Mouse (Mus musculus) Patski (cell line): ENCODE measurements around the gene Armh3. TPM values are rescaled to one million over a fixed set of nuclear protein-coding genes. Genes with fewer than 3 reads are reported as not detected.

Source experiments
- ATAC-seq: fragments of 100-300 bp; one replicate; pipeline ENCODE4 v1.8.0; 2021
- CTCF ChIA-PET: fragments of 350-600 bp; sonication (Branson Sonifier 250); formaldehyde crosslinking; loops from one replicate; lab custom pipeline; 2022; ENCODE audit warnings: inconsistent platforms; lab: Charles Lee
- POLR2A ChIA-PET: fragments of 350-600 bp; sonication (Branson Sonifier 250); formaldehyde crosslinking; loops from one replicate; lab custom pipeline; 2022; ENCODE audit warnings: antibody characterized with exemption, inconsistent platforms; lab: Charles Lee
- DNase-seq: peaks from one replicate; pipeline ENCODE4 v3.0.0-alpha.2; 2011; ENCODE audit warnings: low read depth, low spot score
- H3K27me3 ChIP-seq: fragments of 371-371 bp; one replicate; pipeline ENCODE4 v1.5.1; 2021
- CTCF ChIP-seq: fragments of 100-300 bp; IDR thresholded peaks from one replicate; pipeline ENCODE4 v1.5.1; 2021
- in situ Hi-C: fragments of 300-500 bp; cut with MboI; formaldehyde crosslinking; loops from 3 replicates; pipeline ENCODE4 v1.11.1; 2018; ENCODE audit warnings: low pct_unique_long_range_greater_than_20kb, mixed read lengths
- polyA plus RNA-seq: library from polyadenylated mRNA; unstranded; gene quantifications from one replicate; pipeline ENCODE4 v1.2.3, GENCODE M21; 2021

Armh3 gene
- polyA plus RNA-seq, 1 experiment from 2014 or later = 18.4 TPM

GRCm38 (mm10) chr19:45830679-45831078, 167.6 kb downstream of the Armh3 start:
- ChIA-PET POLR2A (no interaction called here), CTCF (no interaction called here)
- DNase-seq (no peak), ATAC-seq (no peak)
- in situ Hi-C loops = no loop called here
- H3K27me3 ChIP-seq = no peaks in the 10 kb centered on the region
- TF ChIP-seq CTCF = no peak

- TF ChIP-seq CTCF = no peak
- in situ Hi-C loops = no loop called here
- DNase-seq = no peak
- no peaks in the 10 kb centered on the region for H3K27me3 ChIP-seq
- ATAC-seq = no peak
- CTCF ChIA-PET = interaction anchor here (1.3 kb wide), 2 partner anchors 33 to 119 kb away, joined by 3 read pairs; no protein-coding TSS in a partner anchor
- POLR2A ChIA-PET = interaction anchor here (1.0 kb wide), 1 partner anchor 10 kb away, joined by 3 read pairs; no protein-coding TSS in a partner anchor
Measured at GRCm38 (mm10) chr19:45827736-45828135, 170.6 kb downstream of the Armh3 start.

DNA sequence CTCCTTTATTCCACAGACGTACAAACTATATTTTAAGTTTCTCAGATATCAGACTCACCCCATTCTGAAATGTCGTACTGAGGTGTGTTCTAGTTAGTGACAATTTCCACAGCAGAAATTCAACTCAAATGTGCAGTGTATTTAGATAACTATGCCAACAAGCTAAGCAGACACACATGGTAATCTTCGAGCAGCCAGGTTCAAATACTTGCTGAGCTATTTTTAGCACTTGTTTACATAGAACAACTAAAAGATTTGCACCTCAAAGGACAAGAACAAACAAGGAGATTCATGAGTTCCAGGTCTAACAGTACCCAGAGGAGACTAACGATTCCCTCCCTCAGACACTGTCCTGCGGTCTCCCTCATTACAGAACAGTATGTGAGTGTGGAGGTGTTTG, 171.2 kb downstream of the Armh3 start:
- no peak for DNase-seq
- ChIA-PET CTCF (interaction anchor here (1.3 kb wide), 2 partner anchors 32 to 119 kb away, joined by 3 read pairs; no protein-coding TSS in a partner anchor), POLR2A (interaction anchor here (1.0 kb wide), 1 partner anchor 10 kb away, joined by 3 read pairs; no protein-coding TSS in a partner anchor)
- no peak for ATAC-seq
- in situ Hi-C loops = no loop called here
- no peaks in the 10 kb centered on the region for H3K27me3 ChIP-seq
- TF ChIP-seq CTCF = no peak

DNA sequence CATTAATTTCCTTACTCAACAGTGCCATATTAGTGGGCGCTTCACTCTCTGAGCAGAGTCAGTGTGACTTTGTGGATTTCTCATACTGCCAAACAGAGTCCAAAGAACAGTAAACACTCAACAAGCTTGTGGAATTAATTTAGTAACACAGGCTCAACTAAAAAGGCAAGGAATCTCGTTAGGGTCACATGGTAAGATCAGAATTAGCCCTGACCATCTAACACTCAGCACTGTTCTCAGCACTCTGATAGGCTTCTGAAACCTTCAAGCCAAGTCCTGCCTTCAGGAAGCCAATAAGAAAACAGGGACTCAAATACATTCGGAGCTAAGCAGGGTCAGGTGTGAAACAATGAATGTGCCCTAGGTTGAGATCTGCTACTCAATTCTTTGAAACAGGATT, 172.1 kb downstream of the Armh3 start:
- ChIA-PET POLR2A (no interaction called here), CTCF (interaction anchor here (1.3 kb wide), 1 partner anchor 31 kb away, joined by 3 read pairs; no protein-coding TSS in a partner anchor)
- H3K27me3 ChIP-seq = no peaks in the 10 kb centered on the region
- no peak for DNase-seq
- in situ Hi-C loops = no loop called here
- ATAC-seq = no peak
- no peak for TF ChIP-seq CTCF

DNA sequence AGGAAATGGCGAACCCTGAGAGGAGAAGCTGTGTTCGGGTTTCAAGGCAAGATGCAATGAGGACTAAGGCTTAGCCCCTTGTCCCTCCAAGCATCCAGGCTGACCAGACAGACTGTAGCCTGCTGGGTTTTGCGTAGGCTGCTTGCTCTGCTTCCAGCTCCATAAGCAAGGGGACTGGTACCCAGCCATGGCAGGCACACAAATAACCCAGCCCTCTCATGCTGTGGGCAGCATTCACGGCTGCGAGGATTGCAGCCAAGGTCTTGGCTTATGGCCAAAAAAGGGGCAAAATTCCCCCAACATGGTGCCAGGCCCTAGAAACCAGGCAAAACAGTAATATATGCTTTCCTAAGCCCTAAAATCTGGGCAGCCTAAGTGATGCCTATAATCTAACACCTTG, 176.5 kb downstream of the Armh3 start:
- CTCF ChIA-PET = interaction anchor here (1.1 kb wide), 1 partner anchor 9 kb away, joined by 3 read pairs; no protein-coding TSS in a partner anchor
- no peak for DNase-seq
- TF ChIP-seq CTCF = no peak
- ATAC-seq = no peak
- H3K27me3 ChIP-seq = no peaks in the 10 kb centered on the region
- POLR2A ChIA-PET = no interaction called here
- in situ Hi-C loops = no loop called here

DNA sequence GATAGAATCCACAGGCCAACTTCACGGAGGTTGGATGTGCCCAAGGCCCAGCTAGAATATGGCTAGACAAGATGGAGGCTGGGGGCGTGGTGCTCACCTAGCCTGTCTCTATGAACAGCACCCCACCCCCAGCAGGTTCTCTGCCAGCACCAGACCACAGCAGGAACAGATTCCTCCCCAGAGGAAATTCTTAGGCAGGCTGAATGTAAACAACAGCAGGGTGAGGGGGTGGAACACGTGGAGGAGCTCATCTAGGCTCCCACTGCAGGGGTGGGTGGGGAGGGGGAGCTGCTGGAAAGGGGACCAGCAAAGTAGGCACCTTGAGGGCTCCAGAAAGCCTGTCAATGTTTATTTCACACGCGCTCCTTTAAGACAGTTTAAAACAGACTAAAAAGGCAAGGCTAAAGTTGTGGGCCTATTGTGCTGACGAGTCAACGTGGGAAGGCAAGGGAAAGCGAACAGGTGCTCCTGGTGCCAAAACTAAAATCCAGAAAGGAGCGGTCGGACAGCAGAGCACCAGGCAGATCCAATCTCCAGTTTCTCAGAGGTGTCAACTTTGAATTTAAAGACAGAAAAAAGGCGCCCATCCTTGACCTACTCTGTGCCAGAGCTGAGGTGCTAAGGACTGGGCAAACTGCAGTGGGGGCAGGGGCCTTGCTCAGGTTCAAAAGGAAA, 180.3 kb downstream of the Armh3 start:
- POLR2A ChIA-PET = interaction anchor here (1.5 kb wide), 1 partner anchor 9 kb away, joined by 3 read pairs; no protein-coding TSS in a partner anchor
- H3K27me3 ChIP-seq = no peaks in the 10 kb centered on the region
- in situ Hi-C loops = no loop called here
- CTCF ChIA-PET = interaction anchor here (1.5 to 2.4 kb wide), 3 partner anchors 131 to 197 kb away, joined by 5 read pairs; no protein-coding TSS in a partner anchor
- TF ChIP-seq CTCF = no peak
- no peak for DNase-seq
- ATAC-seq = no peak

- ChIA-PET POLR2A (interaction anchor here (0.6 to 1.5 kb wide), 3 partner anchors 10 to 123 kb away, joined by 3 to 4 read pairs (median 3); no protein-coding TSS in a partner anchor), CTCF (interaction anchor here (1.5 to 2.4 kb wide), 4 partner anchors 9 to 198 kb away, joined by 5 to 6 read pairs (median 5); no protein-coding TSS in a partner anchor)
- in situ Hi-C loops = no loop called here
- ATAC-seq = no peak
- H3K27me3 ChIP-seq = no peaks in the 10 kb centered on the region
- TF ChIP-seq CTCF = no peak
- no peak for DNase-seq
Measured at GRCm38 (mm10) chr19:45816727-45817126, 181.6 kb downstream of the Armh3 start.

GRCm38 (mm10) chr19:45815831-45816405, 182.4 kb downstream of the Armh3 start, which contains the start of gene Kcnip2:
TSS of gene Kcnip2 (minus strand) at chr19:45816061.
- POLR2A ChIA-PET = interaction anchor here (0.6 kb wide), 1 partner anchor 10 kb away, joined by 4 read pairs; no protein-coding TSS in a partner anchor
- TF ChIP-seq CTCF = no peak
- in situ Hi-C loops = no loop called here
- ATAC-seq = no peak
- CTCF ChIA-PET = interaction anchor here (1.6 to 2.4 kb wide), 2 partner anchors 8 to 133 kb away, joined by 5 to 6 read pairs; no protein-coding TSS in a partner anchor
- H3K27me3 ChIP-seq = no peaks in the 10 kb centered on the region
- no peak for DNase-seq

GRCm38 (mm10) chr19:45815170-45815569, 183.1 kb downstream of the Armh3 start:
- in situ Hi-C loops = no loop called here

GRCm38 (mm10) chr19:45813801-45814200, 184.5 kb downstream of the Armh3 start:
- ATAC-seq (no peak), DNase-seq (no peak)
- ChIA-PET POLR2A (interaction anchor here (1.0 kb wide), 1 partner anchor 140 kb away, joined by 3 read pairs; no protein-coding TSS in a partner anchor), CTCF (interaction anchor here (0.6 to 2.0 kb wide), 4 partner anchors 112 to 200 kb away, joined by 3 to 5 read pairs (median 4); no protein-coding TSS in a partner anchor)
- TF ChIP-seq CTCF = no peak
- in situ Hi-C loops = loop anchor here (5.0 kb wide), 2 partner anchors 138 to 204 kb away; no protein-coding TSS in a partner anchor
- no peaks in the 10 kb centered on the region for H3K27me3 ChIP-seq

More at GRCm38 (mm10) chr19:45815170-45815569, 183.1 kb downstream of the Armh3 start:
- no peak for TF ChIP-seq CTCF
- ATAC-seq (no peak), DNase-seq (no peak)
- H3K27me3 ChIP-seq = no peaks in the 10 kb centered on the region
- ChIA-PET POLR2A (no interaction called here), CTCF (interaction anchor here (2.0 kb wide), 1 partner anchor 199 kb away, joined by 5 read pairs; no protein-coding TSS in a partner anchor)
